In the genomic region with DNA sequence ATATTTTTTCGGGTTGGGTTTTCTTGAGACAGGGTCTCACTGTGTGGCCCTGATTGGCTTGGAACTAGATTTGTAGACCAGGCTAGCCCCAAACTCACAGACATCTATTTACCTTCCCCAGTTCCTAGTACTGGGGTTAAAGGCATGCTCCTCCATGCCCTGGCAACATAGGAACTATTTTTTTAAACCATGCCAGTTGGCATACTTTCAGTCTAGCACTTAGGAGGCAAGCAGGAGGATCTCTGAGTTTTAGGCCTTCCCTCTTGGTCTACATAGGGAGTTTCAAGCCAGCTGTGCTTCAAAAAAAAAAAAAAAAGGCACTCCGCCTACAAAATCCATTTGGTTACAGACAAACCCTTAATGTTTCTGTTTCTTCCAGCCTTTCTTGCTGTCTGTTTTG, we compare ENCODE assay signal across 26 mouse cellular contexts. TPM values are rescaled to one million over a fixed set of nuclear protein-coding genes. Genes with fewer than 3 reads are reported as not detected.
"Had no signal": no experiment of that assay in that cellular context is flagged by ENCODE, and none has a peak within 500 bp of the region (broad histone marks: within the 10 kb centered on the region; RNA-seq: fewer than 3 reads in every experiment).

No protein-coding gene starts in this region.

- H3K9ac ChIP-seq: heart, embryonic 12.5 days; hindbrain, embryonic 12.5 days; hindbrain, embryonic 14.5 days; intestine, embryonic 15.5 days; kidney, embryonic 15.5 days; limb, embryonic 12.5 days; liver, embryonic 13.5 days had no signal

- H3K4me2 ChIP-seq: heart, embryonic 12.5 days; hindbrain, embryonic 12.5 days; hindbrain, embryonic 14.5 days; intestine, embryonic 15.5 days; kidney, embryonic 15.5 days; limb, embryonic 12.5 days; liver, embryonic 11.5 days; liver, embryonic 13.5 days had no signal

- H3K4me3 ChIP-seq: heart, adult 2 months; heart, embryonic 12.5 days; hindbrain, embryonic 10.5 days; hindbrain, embryonic 12.5 days; intestine, embryonic 15.5 days; kidney, embryonic 15.5 days; left cerebral cortex, adult 2 months; limb, embryonic 10.5 days; limb, embryonic 12.5 days; liver, embryonic 13.5 days had no signal

- H3K36me3 ChIP-seq: intestine, embryonic 15.5 days had no signal

- H3K9me3 ChIP-seq: heart, embryonic 12.5 days; hindbrain, embryonic 10.5 days; hindbrain, embryonic 12.5 days; intestine, embryonic 15.5 days; kidney, embryonic 15.5 days; limb, embryonic 10.5 days; limb, embryonic 12.5 days; liver, embryonic 13.5 days had no signal

- ATAC-seq: hindbrain, embryonic 16.5 days; inflammation-experienced regulatory T-cells, adult 6 months; intestine, embryonic 15.5 days; intestine, postnatal 0 days had no signal

- DNase-seq: gastrocnemius, postnatal 14 days; gastrocnemius, postnatal 36 days; heart, adult 11 months; heart, adult 2 months; heart, postnatal 10 days; heart, postnatal 4 days; kidney, adult 2 months; kidney, adult 9 months; kidney, postnatal 14 days; kidney, postnatal 36 days; liver; liver, embryonic 13.5 days had no signal

- H3K27ac ChIP-seq: heart, adult 2 months; hindbrain, embryonic 10.5 days; hindbrain, embryonic 12.5 days; hindbrain, embryonic 14.5 days; intestine, embryonic 15.5 days; kidney, embryonic 15.5 days; kidney, postnatal 0 days; left cerebral cortex, adult 2 months; limb, embryonic 10.5 days; limb, embryonic 12.5 days; liver, embryonic 13.5 days had no signal

- H3K27me3 ChIP-seq: heart, embryonic 12.5 days; hindbrain, embryonic 12.5 days; intestine, embryonic 15.5 days; kidney, embryonic 15.5 days; limb, embryonic 12.5 days had no signal

RNA-seq across cellular contexts. Expression of a gene that starts 37.6 kb away (rescaled TPM):
- polyA plus RNA-seq: inflammation-experienced regulatory T-cells, adult 6 months had no signal

RNA-seq across cellular contexts. Expression of a gene that starts 45.8 kb away (rescaled TPM):
- polyA plus RNA-seq: inflammation-experienced regulatory T-cells, adult 6 months had no signal
